Mouse (Mus musculus) heart, postnatal 14 days (tissue): ENCODE data around the gene Slc3a2. TPM values are rescaled to one million over a fixed set of nuclear protein-coding genes. Genes with fewer than 3 reads are reported as not detected.

Source experiments
- DNase-seq, 2 experiments: peaks; one replicate each; pipeline ENCODE4 v3.0.0; 2021 to 2022
- intact Hi-C: fragments of 180-260 bp; cut with DNase I; formaldehyde crosslinking; loops from one replicate; pipeline ENCODE4 v1.15.1; 2025
- microRNA-seq, 2 experiments: library from miRNA; unstranded; fragments of <30 nt; microRNA quantifications; one replicate each; pipeline ENCODE4 v1.2.0; 2021 to 2022
- total RNA-seq, 2 experiments: library from RNA; stranded (reverse); gene quantifications; 2 replicates each; pipeline ENCODE4 v1.2.3; 2021

Gene Slc3a2
- total RNA-seq, 2 experiments from 2014 or later, result 39.8 to 50.9 TPM

DNA sequence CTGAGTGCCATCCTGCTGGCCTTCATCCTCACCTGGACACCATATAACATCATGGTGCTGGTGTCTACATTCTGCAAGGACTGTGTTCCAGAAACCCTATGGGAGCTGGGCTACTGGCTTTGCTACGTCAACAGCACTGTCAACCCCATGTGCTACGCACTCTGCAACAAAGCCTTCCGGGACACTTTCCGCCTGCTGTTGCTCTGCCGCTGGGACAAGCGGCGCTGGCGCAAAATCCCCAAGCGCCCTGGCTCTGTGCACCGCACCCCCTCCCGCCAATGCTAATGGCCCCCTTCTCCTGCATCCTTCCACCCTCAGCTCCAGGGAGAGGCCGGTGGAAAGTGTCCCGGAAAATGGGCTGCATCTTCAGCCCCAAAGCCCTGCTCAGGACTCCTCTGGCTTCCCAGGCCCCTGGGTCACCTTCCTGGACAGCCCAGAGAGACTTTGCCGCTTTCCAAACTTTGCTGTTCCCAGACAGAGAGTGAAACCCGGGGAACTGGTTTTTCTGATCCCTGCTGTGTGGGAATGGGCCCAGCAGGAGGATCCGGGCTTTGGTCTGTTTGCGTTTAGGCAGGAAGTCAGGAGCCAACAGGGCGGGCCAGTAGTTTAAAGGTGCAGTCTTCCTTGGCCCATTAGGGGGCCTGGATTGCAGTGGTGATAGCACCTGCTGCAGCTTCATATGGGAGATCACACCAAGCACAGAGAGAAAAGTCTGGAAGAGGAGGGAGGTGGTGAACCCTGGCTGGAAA is 44.0 kb downstream of the Slc3a2 start:
- peak in 1 of 2 experiments; percentile 8 for DNase-seq
- intact Hi-C loops, result no loop called here

DNA sequence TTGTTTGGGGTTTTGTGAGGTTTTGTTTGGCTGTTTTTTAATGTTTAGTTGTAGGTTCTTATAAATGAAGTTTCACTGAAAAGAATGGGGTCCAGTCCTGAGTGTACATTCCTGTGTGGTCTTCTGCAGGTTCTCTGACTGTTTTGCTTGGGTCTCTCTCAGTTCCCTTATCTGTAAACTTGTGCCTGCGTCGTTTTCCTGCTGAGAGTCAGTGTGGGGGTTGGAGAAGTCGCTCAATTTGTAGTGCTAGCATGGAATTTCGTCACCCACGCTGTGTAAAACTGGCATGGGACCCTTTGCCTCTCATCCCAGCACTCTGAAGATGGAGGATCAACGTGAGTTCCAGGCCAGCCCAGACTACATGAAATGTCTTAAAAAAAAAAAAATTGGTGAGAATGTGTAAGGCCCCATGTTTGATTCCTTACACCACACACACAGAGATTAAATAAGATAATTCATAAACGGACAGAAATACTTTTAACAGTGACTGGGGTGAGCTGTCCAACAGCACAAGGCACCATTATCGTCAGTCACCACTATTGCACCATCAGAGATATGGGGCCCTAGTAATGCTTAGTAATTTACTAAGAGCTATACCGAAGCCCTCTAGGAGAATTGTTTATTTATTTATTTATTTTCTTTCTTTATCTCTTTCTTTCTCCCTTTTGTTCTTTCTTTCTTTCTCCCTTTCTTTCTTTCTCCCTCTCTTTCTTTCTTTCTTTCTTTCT is 49.7 kb downstream of the Slc3a2 start:
- intact Hi-C loops, result no loop called here
- DNase-seq, result no peak

- intact Hi-C loops, result no loop called here
- DNase-seq, result no peak
These were observed 50.3 kb downstream of the Slc3a2 start for GRCm38 (mm10) chr19:8672859-8673258.

DNA sequence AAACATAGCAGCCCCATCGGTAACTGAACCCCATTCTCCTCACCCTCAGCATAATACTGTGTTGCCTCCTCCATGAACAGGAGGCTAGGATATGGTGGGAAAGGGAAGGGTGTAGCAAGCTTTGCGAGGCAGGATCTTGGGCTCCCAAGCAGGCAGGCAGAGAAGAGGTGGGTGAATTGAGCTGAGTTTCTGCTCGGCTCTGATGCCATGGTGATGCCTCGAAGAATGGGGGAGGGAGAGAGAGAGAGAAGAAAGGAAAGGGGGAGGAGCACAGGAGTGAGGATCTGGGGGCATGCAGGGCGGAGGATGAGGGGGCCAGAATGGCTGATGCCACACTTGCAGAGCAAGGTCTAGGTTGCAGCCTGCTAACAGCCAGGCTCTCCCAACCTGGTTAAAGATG is 57.4 kb downstream of the Slc3a2 start:
- no peak for DNase-seq
- intact Hi-C loops, result no loop called here

- no peak for DNase-seq
- intact Hi-C loops, result no loop called here
These were observed 58.3 kb downstream of the Slc3a2 start for GRCm38 (mm10) chr19:8664859-8665258.

- no peak for DNase-seq
- intact Hi-C loops, result no loop called here
These were observed 59.2 kb downstream of the Slc3a2 start for GRCm38 (mm10) chr19:8663911-8664421.

- intact Hi-C loops, result no loop called here
These were observed 59.8 kb downstream of the Slc3a2 start, which contains the start of gene Chrm1 for GRCm38 (mm10) chr19:8663360-8663839. TSS of gene Chrm1 (plus strand) at chr19:8663789.

GRCm38 (mm10) chr19:8662337-8662736 is 60.8 kb downstream of the Slc3a2 start:
- intact Hi-C loops, result no loop called here
- peak; percentile 43 to 63 for DNase-seq

More at GRCm38 (mm10) chr19:8663360-8663839, 59.8 kb downstream of the Slc3a2 start, which contains the start of gene Chrm1:
- DNase-seq, result no peak

GRCm38 (mm10) chr19:8661821-8662307 is 61.3 kb downstream of the Slc3a2 start:
- intact Hi-C loops, result no loop called here
- peak; percentile 11 to 27 for DNase-seq

Small RNA genes lying within 50 kb of the gene (microRNA-seq; reads per million reads assigned to microRNA genes)
- 0 reads per million in 2 experiments for gene Mir6992

Other genes starting within 250 kb of the Slc3a2 start
- under 1 TPM; 0.05 to 0.17 TPM for gene Slc22a8, start 132.1 kb downstream of the Slc3a2 start, total RNA-seq
- gene Slc22a6, start 105.3 kb downstream of the Slc3a2 start, total RNA-seq, result not detected
- under 1 TPM in 1 of 2 experiments, not detected in 1; 0.05 TPM for gene Chrm1, start 59.6 kb downstream of the Slc3a2 start, total RNA-seq
- 10 to 100 TPM; 19.1 to 20.1 TPM for gene Wdr74, start 12.5 kb upstream of the Slc3a2 start, total RNA-seq
- under 1 TPM in 1 of 2 experiments, not detected in 1; 0.95 TPM for gene 1700092M07Rik, start 17.3 kb upstream of the Slc3a2 start, total RNA-seq
- 10 to 100 TPM; 37.4 to 40.5 TPM for gene Stx5a, start 18.0 kb upstream of the Slc3a2 start, total RNA-seq
- gene Nxf1, start 33.7 kb upstream of the Slc3a2 start, total RNA-seq, result 10 to 100 TPM; 59.3 to 59.5 TPM
- gene Tmem223, start 47.6 kb upstream of the Slc3a2 start, total RNA-seq, result 100 to 1,000 TPM; 110 to 121 TPM
- gene Tmem179b, start 51.1 kb upstream of the Slc3a2 start, total RNA-seq, result 10 to 100 TPM; 15.7 to 17.9 TPM
- gene Taf6l, start 63.0 kb upstream of the Slc3a2 start, total RNA-seq, result 1 to 10 TPM; 7.2 to 8.9 TPM
- 10 to 100 TPM; 53.9 to 63.0 TPM for gene Polr2g, start 75.2 kb upstream of the Slc3a2 start, total RNA-seq
- 1 to 10 TPM; 1.2 to 2.3 TPM for gene Zbtb3, start 79.2 kb upstream of the Slc3a2 start, total RNA-seq
- 10 to 100 TPM; 15.1 to 15.4 TPM for gene Ttc9c, start 96.0 kb upstream of the Slc3a2 start, total RNA-seq
- gene Hnrnpul2, start 96.6 kb upstream of the Slc3a2 start, total RNA-seq, result 10 to 100 TPM; 48.5 to 51.1 TPM
- gene AC129217.1, start 106.4 kb upstream of the Slc3a2 start, total RNA-seq, result not detected
- 10 to 100 TPM; 21.3 to 28.0 TPM for gene Bscl2, start 114.1 kb upstream of the Slc3a2 start, total RNA-seq
- not detected for gene Gng3, start 115.8 kb upstream of the Slc3a2 start, total RNA-seq
- gene Lrrn4cl, start 127.4 kb upstream of the Slc3a2 start, total RNA-seq, result 1 to 10 TPM; 3.4 to 5.4 TPM
- gene Ubxn1, start 148.1 kb upstream of the Slc3a2 start, total RNA-seq, result 100 to 1,000 TPM; 109 to 116 TPM
- gene Uqcc3, start 157.6 kb upstream of the Slc3a2 start, total RNA-seq, result 10 to 100 TPM; 53.3 to 53.8 TPM
- 1 to 10 TPM; 3.9 to 6.1 TPM for gene Lbhd1, start 160.4 kb upstream of the Slc3a2 start, total RNA-seq
- gene Gm49403, start 160.6 kb upstream of the Slc3a2 start, total RNA-seq, result not detected
- gene 1810009A15Rik, start 165.5 kb upstream of the Slc3a2 start, total RNA-seq, result 10 to 100 TPM; 16.0 to 16.4 TPM
- gene Gm49416, start 165.6 kb upstream of the Slc3a2 start, total RNA-seq, result 1 to 10 TPM in 1 of 2 experiments, not detected in 1; 1.2 TPM
- gene Ints5, start 169.6 kb upstream of the Slc3a2 start, total RNA-seq, result 10 to 100 TPM; 12.3 to 12.9 TPM
- gene Ganab, start 174.7 kb upstream of the Slc3a2 start, total RNA-seq, result 10 to 100 TPM; 60.6 to 63.7 TPM
- 10 to 100 TPM; 37.1 to 38.0 TPM for gene B3gat3, start 197.0 kb upstream of the Slc3a2 start, total RNA-seq
- gene Rom1, start 206.0 kb upstream of the Slc3a2 start, total RNA-seq, result 10 to 100 TPM; 12.4 to 12.7 TPM
- gene Eml3, start 206.2 kb upstream of the Slc3a2 start, total RNA-seq, result 10 to 100 TPM; 12.5 to 16.2 TPM
- gene Mta2, start 218.5 kb upstream of the Slc3a2 start, total RNA-seq, result 10 to 100 TPM; 42.1 to 44.8 TPM
- gene Tut1, start 230.5 kb upstream of the Slc3a2 start, total RNA-seq, result 1 to 10 TPM; 7.6 TPM
- gene Eef1g, start 243.7 kb upstream of the Slc3a2 start, total RNA-seq, result 100 to 1,000 TPM; 220 to 273 TPM